Mouse (Mus musculus) embryonic facial prominence, embryonic 15.5 days (tissue): ENCODE results near the gene Ddx47. TPM values are rescaled to one million over a fixed set of nuclear protein-coding genes. Genes with fewer than 3 reads are reported as not detected.

Experiments used
- ATAC-seq: fragments of 200-750 bp; cut with Nextera tagmentation; 2 replicates; pipeline ENCODE4 v1.8.0; 2017; ENCODE audit warnings: low read depth, moderate TSS enrichment; ENCODE audit not compliant: insufficient number of reproducible peaks, low FRiP score, low TSS enrichment
- H3K27ac ChIP-seq: fragments of 300-500 bp; sonication (generic); replicated peaks from 2 replicates; pipeline ENCODE4 v1.5.1; 2015; ENCODE audit warnings: mild to moderate bottlenecking, inconsistent platforms
- H3K27me3 ChIP-seq: fragments of 300-500 bp; sonication (generic); 2 replicates; pipeline ENCODE4 v1.6.1; 2015; ENCODE audit warnings: inconsistent platforms
- H3K36me3 ChIP-seq: fragments of 300-500 bp; sonication (generic); 2 replicates; pipeline ENCODE4 v1.6.1; 2015; ENCODE audit warnings: mild to moderate bottlenecking, inconsistent platforms
- H3K4me1 ChIP-seq: fragments of 300-500 bp; sonication (generic); 2 replicates; pipeline ENCODE4 v1.6.1; 2015; ENCODE audit warnings: inconsistent platforms
- H3K4me2 ChIP-seq: fragments of 300-500 bp; sonication (generic); replicated peaks from 2 replicates; pipeline ENCODE4 v1.6.1; 2015; ENCODE audit warnings: mild to moderate bottlenecking, inconsistent platforms
- H3K4me3 ChIP-seq: fragments of 300-500 bp; sonication (generic); replicated peaks from 2 replicates; pipeline ENCODE4 v1.5.1; 2015; ENCODE audit warnings: mild to moderate bottlenecking, inconsistent platforms
- H3K9ac ChIP-seq: fragments of 300-500 bp; sonication (generic); 2 replicates; pipeline ENCODE4 v1.6.1; 2015; ENCODE audit warnings: inconsistent platforms
- H3K9me3 ChIP-seq: fragments of 300-500 bp; sonication (generic); replicated peaks from 2 replicates; pipeline ENCODE4 v1.6.1; 2016; ENCODE audit warnings: inconsistent platforms
- whole genome bisulfite sequencing: fragments of 180-500 bp; shearing (Covaris S2); methylation state at CpG from one replicate; pipeline ENCODE4 v1.1.7; 2015; 5-methylcytosine and 5-hydroxymethylcytosine counted together
- polyA plus RNA-seq: library from polyadenylated mRNA; unstranded; fragments of >200 nt; fragmentation: Nextera tagmentation; extraction: Ambion mirVana; gene quantifications from 2 replicates; pipeline ENCODE4 v1.2.1, GENCODE M21; 2015

Gene Ddx47
- polyA plus RNA-seq, 1 experiment from 2014 or later: 101 TPM

DNA sequence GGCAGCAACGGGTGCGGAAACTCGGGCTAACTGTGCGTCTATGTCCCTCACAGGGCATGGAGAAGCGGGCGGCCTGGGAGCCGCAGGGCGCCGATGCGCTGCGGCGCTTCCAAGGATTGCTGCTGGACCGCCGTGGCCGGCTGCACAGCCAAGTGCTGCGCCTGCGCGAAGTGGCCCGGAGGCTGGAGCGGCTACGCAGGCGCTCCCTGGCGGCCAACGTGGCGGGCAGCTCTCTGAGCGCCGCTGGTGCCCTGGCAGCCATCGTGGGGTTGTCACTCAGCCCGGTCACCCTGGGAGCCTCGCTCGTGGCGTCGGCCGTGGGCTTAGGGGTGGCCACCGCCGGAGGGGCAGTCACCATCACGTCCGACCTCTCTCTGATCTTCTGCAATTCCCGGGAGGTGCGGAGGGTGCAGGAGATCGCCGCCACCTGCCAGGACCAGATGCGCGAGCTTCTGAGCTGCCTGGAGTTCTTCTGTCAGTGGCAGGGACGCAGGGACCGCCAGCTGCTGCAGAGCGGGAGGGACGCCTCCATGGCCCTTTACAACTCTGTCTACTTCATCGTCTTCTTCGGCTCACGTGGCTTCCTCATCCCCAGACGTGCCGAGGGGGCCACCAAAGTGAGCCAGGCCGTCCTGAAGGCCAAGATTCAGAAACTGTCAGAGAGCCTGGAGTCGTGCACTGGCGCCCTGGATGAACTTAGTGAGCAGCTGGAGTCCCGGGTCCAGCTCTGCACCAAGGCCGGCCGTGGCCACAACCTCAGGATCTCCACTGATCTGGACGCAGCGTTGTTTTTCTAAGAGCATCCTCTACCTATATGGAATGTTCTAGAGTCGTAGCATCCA lies 27.7 kb upstream of the Ddx47 start:
- ATAC-seq: peak; percentile 82
- no peaks in the 10 kb centered on the region for H3K36me3 ChIP-seq
- H3K9me3 ChIP-seq: no peaks in the 10 kb centered on the region
- 3% methylated on average over 61 of the region's 62 CpGs for WGBS
- 0 out of 2 replicates have a peak, but pooled peaks cover 2% of the 10 kb centered on the region for H3K27me3 ChIP-seq
- H3K27ac ChIP-seq: no peak overlapping the region; the same call in 1 of the 2 replicates
- peak overlapping the region; percentile 83 for H3K4me2 ChIP-seq
- peak overlapping the region; percentile 41 for H3K9ac ChIP-seq
- H3K4me1 ChIP-seq: peaks cover 14% of the 10 kb centered on the region
- peak overlapping the region; percentile 58 for H3K4me3 ChIP-seq

DNA sequence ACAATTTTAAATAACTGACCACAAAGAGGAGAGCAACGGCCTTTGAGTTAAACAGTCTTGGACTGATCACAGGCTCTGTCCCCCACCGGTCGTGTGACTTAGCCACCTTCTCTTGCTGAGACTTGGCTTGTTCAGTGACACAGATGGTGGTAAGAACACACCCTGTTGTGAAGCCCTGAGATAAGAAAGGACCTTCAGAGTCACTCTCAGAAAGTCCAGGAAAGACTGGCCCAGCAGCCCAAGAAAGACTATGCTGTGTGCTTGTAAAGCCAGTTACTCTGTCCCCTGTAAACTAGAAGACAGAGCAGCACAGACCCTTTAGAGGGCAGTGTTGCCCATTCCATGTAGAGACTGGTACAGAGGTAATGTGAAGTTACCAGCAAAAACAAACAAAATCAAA lies 26.7 kb upstream of the Ddx47 start:
- no peak overlapping the region for H3K9ac ChIP-seq
- no peaks in the 10 kb centered on the region for H3K9me3 ChIP-seq
- peaks cover 14% of the 10 kb centered on the region for H3K4me1 ChIP-seq
- no peak for ATAC-seq
- H3K27me3 ChIP-seq: 0 out of 2 replicates have a peak, but pooled peaks cover 2% of the 10 kb centered on the region
- H3K4me3 ChIP-seq: no peak overlapping the region
- H3K36me3 ChIP-seq: no peaks in the 10 kb centered on the region
- no peak overlapping the region; the same call in 1 of the 2 replicates for H3K4me2 ChIP-seq
- H3K27ac ChIP-seq: no peak overlapping the region
- WGBS: 58% methylated on average over 3 of the region's 3 CpGs

DNA sequence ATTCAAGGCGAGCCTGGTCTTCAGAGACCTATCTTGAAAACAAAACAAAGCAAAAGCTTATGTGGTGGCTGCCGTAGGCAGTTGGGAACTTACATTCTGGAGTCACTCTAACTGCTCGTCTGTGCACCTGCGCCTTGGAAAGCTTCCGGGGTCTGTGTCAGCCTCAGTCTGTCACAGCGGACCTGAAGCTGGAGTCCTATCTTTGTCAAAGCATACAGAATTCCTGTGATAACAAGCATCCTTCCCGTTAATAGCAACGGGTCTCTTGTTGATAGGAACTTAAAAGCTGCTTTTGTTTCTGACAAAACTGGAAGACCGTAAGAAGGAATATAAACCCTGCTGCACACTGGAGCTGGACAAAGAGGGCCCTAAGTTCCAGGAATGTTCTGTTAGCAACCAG lies 23.0 kb upstream of the Ddx47 start:
- WGBS: 74% methylated on average over 9 of the region's 9 CpGs

DNA sequence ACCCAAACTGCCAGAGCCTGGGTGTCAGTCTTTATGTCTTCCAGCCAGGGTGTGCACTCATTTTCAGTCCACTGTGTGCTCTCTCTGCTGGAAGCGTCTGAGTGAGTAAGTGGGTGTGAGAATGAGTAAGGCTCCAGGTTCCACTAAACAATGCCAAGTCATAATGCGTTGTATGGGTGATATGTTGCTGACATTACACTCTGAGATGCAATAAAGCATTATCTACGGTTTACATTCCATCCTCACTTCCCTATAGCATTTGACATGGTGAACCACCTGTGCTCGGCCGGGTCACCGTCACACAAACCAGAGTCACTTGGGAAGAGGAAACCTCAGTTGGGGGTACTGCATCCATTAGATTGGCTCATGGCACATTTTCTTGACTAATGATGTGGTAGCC lies 20.7 kb upstream of the Ddx47 start:
- no peak for ATAC-seq
- Histone ChIP-seq H3K4me1 (no peaks in the 10 kb centered on the region), H3K9me3 (no peaks in the 10 kb centered on the region), H3K36me3 (no peaks in the 10 kb centered on the region), H3K4me3 (no peak overlapping the region), H3K27ac (no peak overlapping the region), H3K9ac (no peak overlapping the region), H3K4me2 (no peak overlapping the region), H3K27me3 (0 out of 2 replicates have a peak, but pooled peaks cover 2% of the 10 kb centered on the region)
- 83% methylated on average over 6 of the region's 6 CpGs for WGBS

More for the DNA sequence above, 23.0 kb upstream of the Ddx47 start:
- no peak overlapping the region for H3K9ac ChIP-seq
- no peak overlapping the region for H3K4me2 ChIP-seq
- H3K36me3 ChIP-seq: no peaks in the 10 kb centered on the region
- H3K27me3 ChIP-seq: 0 out of 2 replicates have a peak, but pooled peaks cover 2% of the 10 kb centered on the region
- H3K9me3 ChIP-seq: no peaks in the 10 kb centered on the region
- H3K4me1 ChIP-seq: peaks cover 7% of the 10 kb centered on the region
- H3K27ac ChIP-seq: no peak overlapping the region
- no peak for ATAC-seq
- no peak overlapping the region for H3K4me3 ChIP-seq

DNA sequence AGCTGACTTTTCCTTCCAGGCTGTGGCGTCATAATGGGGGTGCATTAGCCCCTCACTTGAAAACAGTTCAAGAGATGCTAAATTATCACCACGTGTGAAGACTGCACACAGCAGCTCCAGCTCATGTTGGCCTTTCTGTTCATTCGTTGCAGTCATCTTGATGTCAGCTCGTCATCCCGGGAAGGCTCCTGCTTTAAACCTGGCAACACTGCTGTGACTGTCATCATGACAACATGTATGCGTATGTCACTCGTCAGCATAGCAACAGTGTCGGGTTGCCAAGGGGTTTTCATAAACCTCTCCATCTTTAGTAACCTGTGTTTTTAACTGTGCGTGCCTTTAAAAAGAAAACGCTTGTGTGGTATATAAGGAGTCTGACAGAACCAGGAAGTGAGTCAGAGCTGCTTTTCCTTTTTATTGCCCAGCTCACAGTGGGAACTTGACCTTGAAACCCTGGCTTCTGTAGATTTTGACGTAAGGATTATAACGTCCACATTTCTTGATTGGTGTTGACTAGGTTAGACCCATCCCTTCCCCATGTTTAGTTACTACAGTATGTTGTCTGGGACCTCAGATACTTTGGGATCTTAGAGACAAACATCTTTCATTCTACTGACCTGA lies 17.3 kb upstream of the Ddx47 start:
- H3K4me3 ChIP-seq: no peak overlapping the region
- ATAC-seq: no peak
- 57% methylated on average over 12 of the region's 12 CpGs for WGBS
- H3K4me1 ChIP-seq: no peaks in the 10 kb centered on the region
- no peak overlapping the region for H3K27ac ChIP-seq
- H3K9ac ChIP-seq: no peak overlapping the region
- H3K4me2 ChIP-seq: no peak overlapping the region
- no peaks in the 10 kb centered on the region for H3K9me3 ChIP-seq
- no peaks in the 10 kb centered on the region for H3K36me3 ChIP-seq
- no peaks in the 10 kb centered on the region for H3K27me3 ChIP-seq

DNA sequence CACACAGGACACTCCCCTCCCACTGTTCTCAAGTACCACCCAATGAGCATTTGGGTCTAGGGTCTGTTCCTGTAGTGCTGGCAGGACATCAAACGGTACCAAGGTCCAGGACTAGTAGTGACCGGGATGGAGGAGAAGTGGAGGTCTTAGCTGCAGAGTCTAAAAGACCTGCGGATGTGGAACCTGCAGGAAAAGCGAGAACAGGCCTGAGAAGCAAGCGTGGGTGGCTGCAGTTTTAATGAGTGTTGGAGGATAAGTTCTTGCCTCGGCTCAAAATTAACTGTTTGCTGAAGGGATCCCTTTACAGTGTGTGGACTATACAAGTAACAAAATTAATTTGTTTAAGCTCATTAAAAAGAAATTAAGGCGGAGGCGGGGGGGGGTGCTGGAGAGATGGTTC lies 16.4 kb upstream of the Ddx47 start:
- no peak for ATAC-seq
- no peak overlapping the region for H3K9ac ChIP-seq
- no peak overlapping the region for H3K4me3 ChIP-seq
- H3K27ac ChIP-seq: no peak overlapping the region
- no peak overlapping the region for H3K4me2 ChIP-seq
- H3K9me3 ChIP-seq: no peaks in the 10 kb centered on the region
- no peaks in the 10 kb centered on the region for H3K27me3 ChIP-seq
- WGBS: 72% methylated on average over 8 of the region's 8 CpGs
- no peaks in the 10 kb centered on the region for H3K36me3 ChIP-seq
- H3K4me1 ChIP-seq: no peaks in the 10 kb centered on the region

DNA sequence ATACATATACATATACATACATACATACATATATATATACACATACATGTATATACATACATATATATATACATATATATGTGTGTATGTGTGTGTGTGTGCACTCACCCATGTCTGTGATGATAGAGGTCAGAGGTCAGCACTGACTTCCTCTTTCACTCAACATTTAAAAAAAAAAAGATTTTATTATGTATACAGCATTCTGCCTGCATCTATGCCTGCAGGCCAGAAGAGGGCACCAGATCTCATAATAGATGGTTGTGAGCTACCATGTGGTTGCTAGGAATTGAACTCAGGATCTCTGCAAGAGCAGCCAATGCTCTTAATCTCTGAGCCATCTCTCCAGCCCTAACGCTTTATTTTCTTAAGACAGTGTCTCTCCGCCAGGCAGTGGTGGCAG lies 14.5 kb upstream of the Ddx47 start:
- Histone ChIP-seq H3K27ac (no peak overlapping the region), H3K9ac (no peak overlapping the region), H3K27me3 (no peaks in the 10 kb centered on the region), H3K4me1 (no peaks in the 10 kb centered on the region), H3K36me3 (no peaks in the 10 kb centered on the region), H3K9me3 (no peaks in the 10 kb centered on the region), H3K4me2 (no peak overlapping the region), H3K4me3 (no peak overlapping the region)
- WGBS: 81% methylated on average over 2 of the region's 2 CpGs
- ATAC-seq: no peak

DNA sequence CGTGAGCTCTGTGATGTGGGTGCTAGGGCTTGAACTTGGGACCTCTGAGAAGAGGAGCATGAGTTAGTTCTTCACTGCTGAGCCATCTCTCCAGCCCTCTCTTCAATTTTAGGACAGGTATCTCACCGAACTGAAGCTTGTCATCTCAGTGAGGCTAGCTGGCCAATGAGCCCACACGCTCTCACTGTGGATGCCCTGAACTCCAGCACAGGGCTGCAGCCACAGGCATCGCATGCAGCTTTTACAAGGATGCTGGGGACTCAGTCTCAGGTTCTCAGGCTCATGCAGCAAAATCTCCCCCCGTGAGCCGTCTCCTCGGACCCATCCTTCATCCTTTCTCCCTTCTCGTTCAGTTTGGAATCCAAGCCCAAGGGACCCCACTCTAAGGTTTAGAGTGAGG lies 13.3 kb upstream of the Ddx47 start:
- Histone ChIP-seq H3K36me3 (no peaks in the 10 kb centered on the region), H3K9ac (no peak overlapping the region), H3K4me3 (no peak overlapping the region), H3K9me3 (no peaks in the 10 kb centered on the region), H3K4me1 (no peaks in the 10 kb centered on the region), H3K4me2 (no peak overlapping the region), H3K27me3 (no peaks in the 10 kb centered on the region), H3K27ac (no peak overlapping the region)
- WGBS: 81% methylated on average over 8 of the region's 8 CpGs
- ATAC-seq: no peak

DNA sequence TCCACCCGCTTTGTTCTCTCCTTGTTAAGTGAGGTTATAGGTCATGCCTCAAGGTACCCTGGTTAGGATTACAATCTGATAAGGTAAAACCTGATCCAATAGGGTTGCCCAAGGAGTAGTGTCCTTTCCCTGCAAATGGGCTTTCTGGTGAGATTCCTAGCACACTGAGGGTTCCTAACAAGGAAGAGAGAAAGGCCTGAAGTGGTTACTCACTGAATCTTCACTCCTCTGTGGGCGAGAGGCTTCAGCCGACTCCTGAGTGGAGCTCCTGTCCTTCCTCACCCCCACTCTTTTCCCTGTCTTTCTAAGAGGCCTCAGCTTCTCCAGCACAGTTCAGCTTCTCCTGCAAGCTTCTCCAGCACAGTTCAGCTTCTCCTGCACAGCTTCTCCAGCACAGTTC lies 12.6 kb upstream of the Ddx47 start:
- 55% methylated on average over 3 of the region's 3 CpGs for WGBS
- H3K27me3 ChIP-seq: no peaks in the 10 kb centered on the region
- no peak overlapping the region for H3K9ac ChIP-seq
- no peaks in the 10 kb centered on the region for H3K9me3 ChIP-seq
- ATAC-seq: no peak
- H3K4me2 ChIP-seq: no peak overlapping the region
- no peak overlapping the region for H3K4me3 ChIP-seq
- H3K4me1 ChIP-seq: no peaks in the 10 kb centered on the region
- no peaks in the 10 kb centered on the region for H3K36me3 ChIP-seq
- no peak overlapping the region for H3K27ac ChIP-seq

DNA sequence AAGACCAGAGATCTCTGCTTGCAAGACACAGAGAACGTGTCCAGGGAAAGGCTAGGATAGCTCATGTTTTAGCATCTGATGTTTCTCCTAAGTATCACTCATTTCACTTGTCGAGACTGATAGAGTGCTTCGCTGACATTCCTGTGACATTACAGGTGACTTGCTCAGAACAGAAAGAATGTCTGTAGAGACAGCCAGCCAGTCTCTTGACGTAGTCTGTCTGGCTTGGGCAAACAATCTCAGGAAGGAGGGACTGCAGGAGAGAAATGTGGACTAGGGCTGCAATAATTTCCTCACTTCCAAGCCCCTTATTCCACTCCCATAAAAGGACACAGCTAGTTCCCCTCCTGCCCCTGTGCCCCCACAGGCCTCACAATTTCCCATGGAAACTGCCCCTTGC lies 11.1 kb upstream of the Ddx47 start:
- no peak overlapping the region for H3K4me3 ChIP-seq
- no peak overlapping the region for H3K4me2 ChIP-seq
- no peak overlapping the region for H3K9ac ChIP-seq
- H3K9me3 ChIP-seq: no peaks in the 10 kb centered on the region
- WGBS: 56% methylated on average over 4 of the region's 4 CpGs
- no peak overlapping the region for H3K27ac ChIP-seq
- no peaks in the 10 kb centered on the region for H3K36me3 ChIP-seq
- no peak for ATAC-seq
- no peaks in the 10 kb centered on the region for H3K27me3 ChIP-seq
- H3K4me1 ChIP-seq: no peaks in the 10 kb centered on the region

DNA sequence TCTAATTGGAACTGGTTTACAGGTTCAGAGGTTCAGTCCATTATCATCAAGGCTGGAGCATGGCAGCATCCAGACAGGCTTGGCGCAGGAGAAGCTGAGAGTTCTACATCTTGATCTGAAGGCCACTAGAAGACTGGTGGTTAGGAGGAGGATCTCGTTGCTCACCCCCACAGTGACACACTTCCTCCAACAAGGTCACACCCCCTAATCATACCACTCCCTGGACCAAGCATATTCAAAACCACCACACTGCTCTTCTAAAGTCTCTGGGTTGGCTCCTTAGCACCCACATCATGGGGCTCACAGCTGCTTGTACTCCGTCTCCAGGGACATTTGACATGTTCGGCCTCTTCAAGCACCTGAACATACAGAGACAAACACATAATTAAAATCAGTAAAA lies 9.4 kb upstream of the Ddx47 start:
- Histone ChIP-seq H3K27me3 (no peaks in the 10 kb centered on the region), H3K27ac (no peak overlapping the region), H3K4me3 (no peak overlapping the region), H3K36me3 (no peaks in the 10 kb centered on the region), H3K4me1 (no peaks in the 10 kb centered on the region), H3K9me3 (no peaks in the 10 kb centered on the region), H3K4me2 (no peak overlapping the region), H3K9ac (no peak overlapping the region)
- no peak for ATAC-seq
- WGBS: 79% methylated on average over 4 of the region's 4 CpGs
